Mouse (Mus musculus) ES-E14 (cell line): ENCODE results near the gene Sufu. TPM values are rescaled to one million over a fixed set of nuclear protein-coding genes. Genes with fewer than 3 reads are reported as not detected.

Experiments used
- DNase-seq: peaks from one replicate; pipeline ENCODE4 v3.0.0-alpha.2; 2013; ENCODE audit warnings: low read depth, low spot score
- H3K27ac ChIP-seq: 2 replicates; pipeline ENCODE4 v1.5.1; 2012; ENCODE audit warnings: low read depth, mild to moderate bottlenecking, low read length, moderate library complexity, mixed read lengths; ENCODE audit not compliant: poor library complexity, insufficient read depth, severe bottlenecking
- H3K36me3 ChIP-seq: 2 replicates; pipeline ENCODE4 v1.6.1; 2012; ENCODE audit warnings: mild to moderate bottlenecking, low read length, moderate library complexity, mixed read lengths; ENCODE audit not compliant: control insufficient read depth, poor library complexity, insufficient read depth, severe bottlenecking
- H3K4me1 ChIP-seq, 2 experiments: fragments of 150-350 bp in 1 of 2; sonication (generic) in 1 of 2; 2 replicates each; pipeline ENCODE4 v1.6.1; 2012; ENCODE audit warnings: low read length in 2 of 2, mild to moderate bottlenecking in 1 of 2, mixed read lengths in 1 of 2; ENCODE audit not compliant: control insufficient read depth in 2 of 2, insufficient read depth in 2 of 2, poor library complexity in 1 of 2
- H3K4me3 ChIP-seq, 2 experiments: fragments of 150-350 bp in 1 of 2; sonication (generic) in 1 of 2; 2 replicates each; pipeline ENCODE4 v1.5.1; 2012; ENCODE audit warnings: low read length in 2 of 2, low read depth in 1 of 2, mild to moderate bottlenecking in 1 of 2, mixed read lengths in 1 of 2; ENCODE audit not compliant: insufficient read depth in 1 of 2, poor library complexity in 1 of 2, severe bottlenecking in 1 of 2
- H3K9ac ChIP-seq: 2 replicates; pipeline ENCODE4 v1.6.1; 2012; ENCODE audit warnings: low read depth, mild to moderate bottlenecking, low read length, mixed read lengths; ENCODE audit not compliant: poor library complexity, insufficient read depth, severe bottlenecking
- H3K9me3 ChIP-seq: fragments of 150-350 bp; sonication (generic); 2 replicates; pipeline ENCODE4 v1.6.1; 2012; ENCODE audit warnings: low read depth, mild to moderate bottlenecking, low read length; ENCODE audit not compliant: control insufficient read depth, insufficient read depth
- CHD2 ChIP-seq: IDR thresholded peaks from 2 replicates; pipeline ENCODE4 v1.6.1; 2014; ENCODE audit warnings: mild to moderate bottlenecking, low read depth, low read length, inconsistent platforms
- HCFC1 ChIP-seq: IDR thresholded peaks from 2 replicates; pipeline ENCODE4 v1.6.1; 2012; ENCODE audit warnings: low read length, inconsistent platforms, borderline replicate concordance; ENCODE audit not compliant: insufficient read depth
- MAFK ChIP-seq: IDR thresholded peaks from 2 replicates; pipeline ENCODE4 v1.6.1; 2014; ENCODE audit warnings: mild to moderate bottlenecking, low read depth, low read length, inconsistent platforms; ENCODE audit not compliant: insufficient read depth
- ZC3H11A ChIP-seq: IDR thresholded peaks from 2 replicates; pipeline ENCODE4 v1.6.1; 2012; ENCODE audit warnings: low read depth, mild to moderate bottlenecking, inconsistent platforms, low read length, borderline replicate concordance
- ZNF384 ChIP-seq: IDR thresholded peaks from 2 replicates; pipeline ENCODE4 v1.6.1; 2012; ENCODE audit warnings: low read depth, low read length, inconsistent platforms
- in situ Hi-C, 2 experiments: fragments of 600-800 bp; cut with MboI; formaldehyde crosslinking; loops; one replicate each; pipeline ENCODE4 v1.15.1; 2025; ENCODE audit warnings: low sequenced_read_pairs in 2 of 2, inconsistent platforms in 1 of 2; ENCODE audit not compliant: unreplicated experiment in 2 of 2
- total RNA-seq: library from RNA; depleted of rRNA; stranded (reverse); fragments of 300-350 nt; gene quantifications from 2 replicates; pipeline ENCODE4 v1.2.3, GENCODE M21; 2012

Sufu gene
- total RNA-seq, 1 experiment: 14.5 TPM

- Histone ChIP-seq H3K4me1 (peaks cover 7 to 52% of the 10 kb centered on the region in 2 experiments; a peak in 3 of 4 replicates), H3K9me3 (no peaks in the 10 kb centered on the region), H3K36me3 (peaks cover 3% of the 10 kb centered on the region; the same call in 1 of the 2 replicates), H3K27ac (no peak overlapping the region), H3K9ac (no peak overlapping the region), H3K4me3 (no peak overlapping the region)
- TF ChIP-seq HCFC1 (no peak), MAFK (no peak), ZNF384 (no peak), ZC3H11A (no peak), CHD2 (no peak)
- no peak for DNase-seq
- in situ Hi-C loops: no loop called here
These were observed 87.1 kb downstream of the Sufu start for GRCm38 (mm10) chr19:46483701-46484328.

GRCm38 (mm10) chr19:46484518-46484917, 87.8 kb downstream of the Sufu start:
- TF ChIP-seq MAFK: no peak
- TF ChIP-seq CHD2: no peak
- no peak for TF ChIP-seq ZC3H11A
- no peak for TF ChIP-seq ZNF384
- TF ChIP-seq HCFC1: no peak
- H3K4me3 ChIP-seq: no peak overlapping the region
- H3K4me1 ChIP-seq: peaks cover 6 to 45% of the 10 kb centered on the region in 2 experiments; a peak in 3 of 4 replicates
- no peaks in the 10 kb centered on the region for H3K9me3 ChIP-seq
- in situ Hi-C loops: no loop called here
- H3K36me3 ChIP-seq: peaks cover 3% of the 10 kb centered on the region; the same call in 1 of the 2 replicates
- no peak for DNase-seq
- H3K27ac ChIP-seq: no peak overlapping the region
- no peak overlapping the region for H3K9ac ChIP-seq

GRCm38 (mm10) chr19:46485847-46486246, 89.2 kb downstream of the Sufu start:
- in situ Hi-C loops: no loop called here
- peaks cover 3% of the 10 kb centered on the region; the same call in 1 of the 2 replicates for H3K36me3 ChIP-seq
- H3K27ac ChIP-seq: no peak overlapping the region
- peaks cover 3 to 39% of the 10 kb centered on the region in 2 experiments; a peak in 3 of 4 replicates for H3K4me1 ChIP-seq
- DNase-seq: no peak
- H3K4me3 ChIP-seq: no peak overlapping the region
- TF ChIP-seq CHD2 (no peak), HCFC1 (no peak), ZC3H11A (no peak), ZNF384 (no peak), MAFK (no peak)
- H3K9me3 ChIP-seq: no peaks in the 10 kb centered on the region
- no peak overlapping the region for H3K9ac ChIP-seq

- Histone ChIP-seq H3K4me1 (peaks cover 4 to 39% of the 10 kb centered on the region in 2 experiments; a peak in 3 of 4 replicates), H3K9ac (no peak overlapping the region), H3K27ac (no peak overlapping the region)
These were observed 90.0 kb downstream of the Sufu start for GRCm38 (mm10) chr19:46486709-46487108.

More at GRCm38 (mm10) chr19:46486709-46487108, 90.0 kb downstream of the Sufu start:
- H3K4me3 ChIP-seq: no peak overlapping the region
- TF ChIP-seq MAFK (no peak), ZC3H11A (no peak), ZNF384 (no peak), HCFC1 (no peak), CHD2 (no peak)
- no peaks in the 10 kb centered on the region for H3K9me3 ChIP-seq
- H3K36me3 ChIP-seq: peaks cover 3% of the 10 kb centered on the region; the same call in 1 of the 2 replicates
- in situ Hi-C loops: no loop called here
- no peak for DNase-seq
